Mouse (Mus musculus) lung, postnatal 0 days (tissue): ENCODE data around the gene Cabp2. TPM values are rescaled to one million over a fixed set of nuclear protein-coding genes. Genes with fewer than 3 reads are reported as not detected.
"Not testable (repeated sequence)": the region's sequence is repeated elsewhere in the genome, so short reads cannot be mapped to it uniquely, and the experiment has no call there.

ENCODE experiments used
- ATAC-seq: fragments of 200-750 bp; cut with Nextera tagmentation; 2 replicates; pipeline ENCODE4 v1.8.0; 2017; ENCODE audit warnings: moderate library complexity
- DNase-seq: peaks from one replicate; pipeline ENCODE4 v3.0.0-alpha.2; 2016; ENCODE audit warnings: low spot score
- H3K27ac ChIP-seq: fragments of 300-500 bp; sonication (generic); 2 replicates; pipeline ENCODE4 v1.5.1; 2014; ENCODE audit warnings: antibody characterized with exemption, mild to moderate bottlenecking, low read length, mixed read lengths
- H3K27me3 ChIP-seq: fragments of 300-500 bp; sonication (generic); replicated peaks from 2 replicates; pipeline ENCODE4 v1.6.1; 2014; ENCODE audit warnings: low read length, mixed read lengths; ENCODE audit not compliant: insufficient read depth
- H3K36me3 ChIP-seq: fragments of 300-500 bp; sonication (generic); 2 replicates; pipeline ENCODE4 v1.6.1; 2014; ENCODE audit warnings: low read length, mixed read lengths; ENCODE audit not compliant: insufficient read depth
- H3K4me1 ChIP-seq: fragments of 300-500 bp; sonication (generic); 2 replicates; pipeline ENCODE4 v1.6.1; 2014; ENCODE audit warnings: antibody characterized with exemption, low read depth, low read length, mixed read lengths; ENCODE audit not compliant: insufficient read depth
- H3K4me2 ChIP-seq: fragments of 300-500 bp; sonication (generic); replicated peaks from 2 replicates; pipeline ENCODE4 v1.6.1; 2014; ENCODE audit warnings: low read depth, mild to moderate bottlenecking, low read length, moderate library complexity, mixed read lengths
- H3K4me3 ChIP-seq: fragments of 300-500 bp; sonication (generic); 2 replicates; pipeline ENCODE4 v1.5.1; 2014; ENCODE audit warnings: low read depth, low read length
- H3K9ac ChIP-seq: fragments of 300-500 bp; sonication (generic); replicated peaks from 2 replicates; pipeline ENCODE4 v1.6.1; 2014; ENCODE audit warnings: low read depth, mild to moderate bottlenecking
- H3K9me3 ChIP-seq: fragments of 300-500 bp; sonication (generic); 2 replicates; pipeline ENCODE4 v1.6.1; 2016; ENCODE audit warnings: low read length, mixed read lengths
- CTCF ChIP-seq: IDR thresholded peaks from 2 replicates; pipeline ENCODE4 v1.5.1; 2016; ENCODE audit warnings: antibody characterized with exemption, mild to moderate bottlenecking
- EP300 ChIP-seq: IDR thresholded peaks from 2 replicates; pipeline ENCODE4 v1.6.1; 2016; ENCODE audit warnings: antibody characterized with exemption, mild to moderate bottlenecking, control low read depth
- WGBS: fragments of 180-500 bp; shearing (Covaris S2); extraction: QIAGEN DNeasy Blood & Tissue Kit; methylation state at CpG from one replicate; pipeline ENCODE4 v1.1.7; 2014; 5-methylcytosine and 5-hydroxymethylcytosine counted together
- polyA plus RNA-seq: library from polyadenylated mRNA; unstranded; fragments of >200 nt; fragmentation: Nextera tagmentation; extraction: Ambion mirVana; gene quantifications from 2 replicates; pipeline ENCODE4 v1.2.1, GENCODE M21; 2015

Gene Cabp2
- polyA plus RNA-seq, 1 experiment from 2014 or later = not detected

GRCm38 (mm10) chr19:4046866-4047254, 34.5 kb upstream of the Cabp2 start:
- 68% methylated on average over 8 of the region's 8 CpGs for WGBS
- Histone ChIP-seq H3K27me3 (no peaks in the 10 kb centered on the region), H3K36me3 (no peaks in the 10 kb centered on the region), H3K9ac (no peak overlapping the region), H3K9me3 (no peaks in the 10 kb centered on the region), H3K4me2 (no peak overlapping the region), H3K27ac (peak overlapping the region; percentile 55; the same call in 1 of the 2 replicates), H3K4me1 (peaks cover 4% of the 10 kb centered on the region; the same call in 1 of the 2 replicates), H3K4me3 (no peak overlapping the region)
- no peak for DNase-seq
- TF ChIP-seq EP300 = no peak
- TF ChIP-seq CTCF = no peak
- no peak for ATAC-seq

- Histone ChIP-seq H3K4me1 (peaks cover 4% of the 10 kb centered on the region; the same call in 1 of the 2 replicates), H3K4me2 (no peak overlapping the region), H3K9me3 (no peaks in the 10 kb centered on the region), H3K36me3 (no peaks in the 10 kb centered on the region), H3K9ac (no peak overlapping the region), H3K4me3 (no peak overlapping the region), H3K27ac (no peak overlapping the region), H3K27me3 (no peaks in the 10 kb centered on the region)
- WGBS = 17% methylated on average over 4 of the region's 4 CpGs
- no peak for TF ChIP-seq EP300
- peak; percentile 88 for TF ChIP-seq CTCF
- DNase-seq = peak; percentile 89
- no peak for ATAC-seq
Observed at GRCm38 (mm10) chr19:4047859-4048258, 33.5 kb upstream of the Cabp2 start.

- not testable (repeated sequence) for H3K4me3 ChIP-seq, H3K9me3 ChIP-seq, H3K27ac ChIP-seq, H3K4me1 ChIP-seq, H3K27me3 ChIP-seq, H3K4me2 ChIP-seq, DNase-seq, H3K36me3 ChIP-seq, H3K9ac ChIP-seq, ATAC-seq
- WGBS = 80% methylated on average over 5 of the region's 5 CpGs
- TF ChIP-seq CTCF = peak; percentile 36; the same call in 1 of the 2 replicates
Observed at GRCm38 (mm10) chr19:4049069-4049468, 32.3 kb upstream of the Cabp2 start.

GRCm38 (mm10) chr19:4051016-4051415, 30.4 kb upstream of the Cabp2 start:
- H3K4me3 ChIP-seq = no peak overlapping the region
- peak; percentile 24; the same call in 1 of the 2 replicates for TF ChIP-seq CTCF
- no peak for TF ChIP-seq EP300

GRCm38 (mm10) chr19:4051741-4052515, 29.4 kb upstream of the Cabp2 start:
- H3K4me3 ChIP-seq = no peak overlapping the region
- WGBS = 50% methylated on average over 10 of the region's 10 CpGs
- DNase-seq (peak; percentile 68), ATAC-seq (no peak)
- H3K27me3 ChIP-seq = no peaks in the 10 kb centered on the region
- H3K9ac ChIP-seq = no peak overlapping the region
- no peaks in the 10 kb centered on the region for H3K4me1 ChIP-seq
- H3K9me3 ChIP-seq = no peaks in the 10 kb centered on the region
- H3K36me3 ChIP-seq = no peaks in the 10 kb centered on the region
- TF ChIP-seq EP300 = no peak
- peak; percentile 90 for TF ChIP-seq CTCF
- no peak overlapping the region for H3K27ac ChIP-seq
- no peak overlapping the region for H3K4me2 ChIP-seq

More at GRCm38 (mm10) chr19:4051016-4051415, 30.4 kb upstream of the Cabp2 start:
- Histone ChIP-seq H3K9ac (no peak overlapping the region), H3K27ac (no peak overlapping the region), H3K4me2 (no peak overlapping the region), H3K27me3 (no peaks in the 10 kb centered on the region), H3K9me3 (no peaks in the 10 kb centered on the region), H3K4me1 (no peaks in the 10 kb centered on the region), H3K36me3 (no peaks in the 10 kb centered on the region)
- WGBS = 93% methylated on average over 5 of the region's 5 CpGs
- ATAC-seq (no peak), DNase-seq (no peak)

- no peak overlapping the region for H3K9ac ChIP-seq
- H3K27ac ChIP-seq = no peak overlapping the region
- WGBS = 65% methylated on average over 5 of the region's 5 CpGs
- DNase-seq (no peak), ATAC-seq (no peak)
- no peaks in the 10 kb centered on the region for H3K27me3 ChIP-seq
- H3K4me2 ChIP-seq = no peak overlapping the region
- H3K9me3 ChIP-seq = no peaks in the 10 kb centered on the region
- no peaks in the 10 kb centered on the region for H3K36me3 ChIP-seq
- TF ChIP-seq EP300 = no peak
- H3K4me3 ChIP-seq = no peak overlapping the region
- H3K4me1 ChIP-seq = no peaks in the 10 kb centered on the region
Observed at GRCm38 (mm10) chr19:4052516-4053030, 28.8 kb upstream of the Cabp2 start.
